Mouse (Mus musculus) ES-E14 (cell line): ENCODE data around the gene Hes7. TPM values are rescaled to one million over a fixed set of nuclear protein-coding genes. Genes with fewer than 3 reads are reported as not detected.

Source experiments
- DNase-seq: peaks from one replicate; pipeline ENCODE4 v3.0.0-alpha.2; 2013; ENCODE audit warnings: low read depth, low spot score
- H3K27ac ChIP-seq: 2 replicates; pipeline ENCODE4 v1.5.1; 2012; ENCODE audit warnings: low read depth, mild to moderate bottlenecking, low read length, moderate library complexity, mixed read lengths; ENCODE audit not compliant: poor library complexity, insufficient read depth, severe bottlenecking
- H3K36me3 ChIP-seq: 2 replicates; pipeline ENCODE4 v1.6.1; 2012; ENCODE audit warnings: mild to moderate bottlenecking, low read length, moderate library complexity, mixed read lengths; ENCODE audit not compliant: control insufficient read depth, poor library complexity, insufficient read depth, severe bottlenecking
- H3K4me1 ChIP-seq, 2 experiments: fragments of 150-350 bp in 1 of 2; sonication (generic) in 1 of 2; 2 replicates each; pipeline ENCODE4 v1.6.1; 2012; ENCODE audit warnings: low read length in 2 of 2, mild to moderate bottlenecking in 1 of 2, mixed read lengths in 1 of 2; ENCODE audit not compliant: control insufficient read depth in 2 of 2, insufficient read depth in 2 of 2, poor library complexity in 1 of 2
- H3K4me3 ChIP-seq, 2 experiments: fragments of 150-350 bp in 1 of 2; sonication (generic) in 1 of 2; 2 replicates each; pipeline ENCODE4 v1.5.1; 2012; ENCODE audit warnings: low read length in 2 of 2, low read depth in 1 of 2, mild to moderate bottlenecking in 1 of 2, mixed read lengths in 1 of 2; ENCODE audit not compliant: insufficient read depth in 1 of 2, poor library complexity in 1 of 2, severe bottlenecking in 1 of 2
- H3K9ac ChIP-seq: 2 replicates; pipeline ENCODE4 v1.6.1; 2012; ENCODE audit warnings: low read depth, mild to moderate bottlenecking, low read length, mixed read lengths; ENCODE audit not compliant: poor library complexity, insufficient read depth, severe bottlenecking
- H3K9me3 ChIP-seq: fragments of 150-350 bp; sonication (generic); 2 replicates; pipeline ENCODE4 v1.6.1; 2012; ENCODE audit warnings: low read depth, mild to moderate bottlenecking, low read length; ENCODE audit not compliant: control insufficient read depth, insufficient read depth
- CHD2 ChIP-seq: IDR thresholded peaks from 2 replicates; pipeline ENCODE4 v1.6.1; 2014; ENCODE audit warnings: mild to moderate bottlenecking, low read depth, low read length, inconsistent platforms
- HCFC1 ChIP-seq: IDR thresholded peaks from 2 replicates; pipeline ENCODE4 v1.6.1; 2012; ENCODE audit warnings: low read length, inconsistent platforms, borderline replicate concordance; ENCODE audit not compliant: insufficient read depth
- MAFK ChIP-seq: IDR thresholded peaks from 2 replicates; pipeline ENCODE4 v1.6.1; 2014; ENCODE audit warnings: mild to moderate bottlenecking, low read depth, low read length, inconsistent platforms; ENCODE audit not compliant: insufficient read depth
- ZC3H11A ChIP-seq: IDR thresholded peaks from 2 replicates; pipeline ENCODE4 v1.6.1; 2012; ENCODE audit warnings: low read depth, mild to moderate bottlenecking, inconsistent platforms, low read length, borderline replicate concordance
- ZNF384 ChIP-seq: IDR thresholded peaks from 2 replicates; pipeline ENCODE4 v1.6.1; 2012; ENCODE audit warnings: low read depth, low read length, inconsistent platforms
- in situ Hi-C, 2 experiments: fragments of 600-800 bp; cut with MboI; formaldehyde crosslinking; loops; one replicate each; pipeline ENCODE4 v1.15.1; 2025; ENCODE audit warnings: low sequenced_read_pairs in 2 of 2, inconsistent platforms in 1 of 2; ENCODE audit not compliant: unreplicated experiment in 2 of 2
- total RNA-seq: library from RNA; depleted of rRNA; stranded (reverse); fragments of 300-350 nt; gene quantifications from 2 replicates; pipeline ENCODE4 v1.2.3, GENCODE M21; 2012

The Hes7 gene
- total RNA-seq, 1 experiment = not detected

DNA sequence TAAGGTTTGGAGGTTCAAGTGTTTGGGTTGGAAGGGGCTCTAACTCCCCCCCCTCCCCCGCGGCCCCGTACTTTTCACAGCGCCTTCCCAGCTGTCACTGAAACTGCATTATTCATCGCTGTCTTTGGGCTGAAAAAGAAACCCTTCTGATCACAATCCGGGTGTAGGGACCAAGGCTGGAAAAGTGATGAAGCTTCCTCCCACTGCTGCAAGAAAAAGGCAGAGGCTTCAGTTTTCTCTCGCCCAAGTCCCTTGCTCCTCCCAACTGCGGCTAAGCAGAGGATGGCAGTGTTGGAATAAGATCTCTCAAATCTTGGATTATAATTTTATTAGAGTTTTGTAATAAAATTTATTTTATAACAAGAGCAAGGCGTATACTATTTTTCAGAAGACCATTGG is 47.5 kb upstream of the Hes7 start:
- in situ Hi-C loops = no loop called here
- H3K9ac ChIP-seq = peak overlapping the region; percentile 53; the same call in 1 of the 2 replicates

DNA sequence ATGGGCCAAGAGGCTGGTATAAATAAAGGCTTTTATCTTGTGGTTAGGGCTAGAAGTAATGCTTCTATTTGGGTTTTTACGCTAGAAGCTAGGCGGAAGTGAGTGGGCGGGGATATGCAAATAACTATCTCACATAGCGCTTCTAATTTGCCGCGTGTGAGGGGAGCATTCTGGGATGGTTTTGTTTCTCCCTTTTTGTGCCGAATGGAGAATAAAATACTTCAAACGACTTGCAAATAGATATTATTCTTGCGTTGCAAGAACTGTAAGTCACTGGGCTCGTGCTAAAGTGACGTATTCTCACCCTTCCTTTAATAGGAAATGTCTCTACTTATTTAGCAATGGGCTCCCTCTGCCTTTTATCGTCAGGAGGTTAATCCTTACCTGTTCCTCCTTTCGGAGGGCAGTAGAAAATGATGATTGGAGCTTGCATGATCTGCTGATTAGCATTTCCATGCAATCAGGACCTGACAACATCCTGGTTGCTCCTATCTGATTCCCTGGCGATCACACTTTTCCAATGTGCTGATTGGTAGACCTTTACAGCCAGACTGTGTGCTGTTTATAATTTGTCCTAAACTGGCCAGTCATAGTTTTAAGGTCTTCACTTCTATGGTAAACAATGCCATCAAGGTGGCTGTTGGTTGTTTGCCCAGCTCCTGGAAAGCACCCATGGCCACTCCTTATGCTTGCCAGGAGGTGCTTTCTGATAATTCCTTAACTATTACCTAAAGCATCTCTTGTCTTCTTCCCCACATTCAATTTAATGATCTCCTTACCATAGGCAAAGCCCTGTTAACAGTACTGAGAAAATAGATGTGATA is 46.9 kb upstream of the Hes7 start:
- Histone ChIP-seq H3K27ac (no peak overlapping the region; the same call in 1 of the 2 replicates), H3K9me3 (no peaks in the 10 kb centered on the region), H3K4me3 (peak overlapping the region in 1 of 2 experiments; percentile 1; a peak in 2 of 4 replicates), H3K36me3 (no peaks in the 10 kb centered on the region), H3K4me1 (peaks cover 0 to 12% of the 10 kb centered on the region in 2 experiments; a peak in 2 of 4 replicates), H3K9ac (peak overlapping the region; percentile 63; the same call in 1 of the 2 replicates)
- DNase-seq = peak; percentile 93
- TF ChIP-seq CHD2 (peak; percentile 53; the same call in 1 of the 2 replicates), ZNF384 (no peak), MAFK (peak; percentile 55), ZC3H11A (no peak), HCFC1 (peak; percentile 86)
- in situ Hi-C loops = no loop called here

More for the DNA sequence above, 47.5 kb upstream of the Hes7 start:
- no peak for DNase-seq
- TF ChIP-seq ZNF384 = no peak
- no peak for TF ChIP-seq CHD2
- TF ChIP-seq HCFC1 = no peak
- no peak for TF ChIP-seq ZC3H11A
- TF ChIP-seq MAFK = no peak
- Histone ChIP-seq H3K4me1 (peaks cover 0 to 11% of the 10 kb centered on the region in 2 experiments; a peak in 2 of 4 replicates), H3K27ac (peak overlapping the region; percentile 38; the same call in 1 of the 2 replicates), H3K36me3 (no peaks in the 10 kb centered on the region), H3K4me3 (peak overlapping the region; percentile 1 to 19; a peak in 3 of 4 replicates), H3K9me3 (no peaks in the 10 kb centered on the region)

DNA sequence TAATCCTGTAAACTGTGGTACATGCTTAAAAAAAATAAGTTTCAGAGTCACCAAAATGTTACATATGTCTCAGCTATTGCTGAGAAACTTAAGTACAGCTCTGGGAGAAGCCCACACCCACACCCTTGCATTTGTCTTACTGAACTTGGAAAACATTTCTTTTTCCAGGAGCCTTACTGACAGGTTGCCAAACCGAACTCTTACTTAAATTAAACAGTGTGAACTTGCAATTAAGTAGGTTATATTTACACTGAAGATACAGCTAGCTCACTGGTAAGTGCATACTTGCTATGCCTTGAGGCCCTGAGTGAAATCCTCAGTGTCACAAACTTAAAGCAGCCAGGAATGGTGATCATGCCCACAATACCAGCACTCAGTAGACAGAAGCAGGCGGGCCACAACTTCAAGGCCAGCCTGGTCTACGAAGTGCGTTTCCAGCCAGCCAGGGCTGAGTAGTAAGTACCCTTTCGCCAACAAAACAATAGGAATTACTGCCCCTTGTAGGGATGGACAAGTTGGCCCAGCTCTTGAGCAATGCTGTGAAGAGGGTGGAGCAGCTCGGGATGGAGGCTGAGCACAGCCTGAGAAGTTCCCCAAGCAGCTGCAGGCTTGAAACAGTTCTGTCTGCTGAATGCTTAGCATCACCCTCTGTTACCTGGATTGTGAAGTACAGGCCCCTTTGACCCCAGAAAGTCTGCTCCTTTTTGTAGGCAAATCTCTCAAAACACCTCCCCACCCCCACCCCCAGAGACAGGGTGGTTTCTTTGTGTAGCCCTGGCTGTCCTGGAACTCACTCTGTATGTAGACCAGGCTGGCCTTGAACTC is 46.0 kb upstream of the Hes7 start:
- in situ Hi-C loops = no loop called here
- no peak overlapping the region for H3K9ac ChIP-seq

DNA sequence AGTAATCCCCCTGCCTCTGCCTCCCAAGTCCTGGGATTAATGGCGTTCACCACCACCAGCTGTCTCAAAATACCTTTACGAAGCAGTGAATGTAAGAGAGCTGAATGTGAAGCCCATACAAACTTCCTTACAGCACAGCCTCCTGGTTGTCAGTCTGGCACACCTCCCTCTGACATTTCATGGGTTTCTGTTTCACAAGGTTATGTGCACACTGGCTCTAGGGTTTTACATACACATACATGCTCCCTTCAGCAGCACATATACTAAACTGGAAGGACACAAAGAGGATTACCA is 45.5 kb upstream of the Hes7 start:
- Histone ChIP-seq H3K9me3 (no peaks in the 10 kb centered on the region), H3K4me1 (peaks cover 0 to 13% of the 10 kb centered on the region in 2 experiments; a peak in 2 of 4 replicates), H3K4me3 (no peak overlapping the region), H3K27ac (no peak overlapping the region), H3K36me3 (no peaks in the 10 kb centered on the region), H3K9ac (no peak overlapping the region)
- in situ Hi-C loops = no loop called here
- TF ChIP-seq MAFK = no peak
- TF ChIP-seq CHD2 = no peak
- no peak for TF ChIP-seq ZC3H11A
- TF ChIP-seq ZNF384 = no peak
- TF ChIP-seq HCFC1 = no peak
- no peak for DNase-seq

More for the DNA sequence above, 46.0 kb upstream of the Hes7 start:
- no peak overlapping the region for H3K4me3 ChIP-seq
- H3K9me3 ChIP-seq = no peaks in the 10 kb centered on the region
- TF ChIP-seq CHD2 (no peak), HCFC1 (no peak), ZC3H11A (no peak), MAFK (no peak)
- H3K27ac ChIP-seq = peak overlapping the region; percentile 44
- no peaks in the 10 kb centered on the region for H3K36me3 ChIP-seq
- DNase-seq = no peak
- H3K4me1 ChIP-seq = peaks cover 0 to 13% of the 10 kb centered on the region in 2 experiments; a peak in 2 of 4 replicates
